Mouse (Mus musculus): ENCODE data around the gene Cacng4. TPM values are rescaled to one million over a fixed set of nuclear protein-coding genes. Genes with fewer than 3 reads are reported as not detected.

Cacng4 gene
- polyA plus RNA-seq, 1 experiment from 2014 or later = 3.8 TPM

DNA sequence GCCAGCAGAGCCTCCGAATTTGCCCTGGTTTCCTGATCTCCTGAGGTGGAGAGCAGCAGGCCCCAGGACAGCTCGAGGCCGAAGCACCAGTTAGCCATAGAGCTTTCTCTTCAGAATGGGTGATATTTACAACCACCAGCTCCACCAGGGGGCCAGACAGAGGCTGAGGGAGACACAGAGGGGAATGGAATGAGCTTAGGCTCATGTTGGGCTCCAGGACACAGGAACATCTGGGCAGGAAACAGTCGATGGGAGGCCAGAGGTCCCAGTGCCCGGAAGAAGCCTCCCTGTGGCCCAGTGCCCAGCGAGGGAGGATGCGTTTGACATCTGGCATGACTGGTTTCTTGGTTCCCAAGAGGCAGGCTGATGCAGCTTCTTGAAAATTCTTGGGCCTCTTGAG lies 60.2 kb downstream of the Cacng4 start:
- no peak overlapping the region for H3K27ac ChIP-seq (replicated peaks)
- no peak for ATAC-seq (ENCODE audit: insufficient number of reproducible peaks, low FRiP score, low TSS enrichment, low read depth)
- no peaks in the 10 kb centered on the region for H3K9me3 ChIP-seq (replicated peaks)
- H3K4me2 ChIP-seq (replicated peaks) = no peak overlapping the region
- H3K36me3 ChIP-seq = peaks cover 8% of the 10 kb centered on the region; the same call in 1 of the 2 replicates
- H3K4me3 ChIP-seq (replicated peaks) = no peak overlapping the region
- H3K9ac ChIP-seq = no peak overlapping the region
- H3K27me3 ChIP-seq = no peaks in the 10 kb centered on the region
- WGBS = 74% methylated on average over 7 of the region's 7 CpGs
- H3K4me1 ChIP-seq = no peaks in the 10 kb centered on the region

GRCm38 (mm10) chr11:107731498-107731897 lies 62.9 kb downstream of the Cacng4 start:
- ATAC-seq (ENCODE audit: insufficient number of reproducible peaks, low FRiP score, low TSS enrichment, low read depth) = no peak
- 68% methylated on average over 5 of the region's 5 CpGs for WGBS
- no peaks in the 10 kb centered on the region for H3K4me1 ChIP-seq

GRCm38 (mm10) chr11:107730940-107731339 lies 63.4 kb downstream of the Cacng4 start:
- 77% methylated on average over 4 of the region's 4 CpGs for WGBS
- H3K4me1 ChIP-seq = no peaks in the 10 kb centered on the region
- peaks cover 8% of the 10 kb centered on the region; the same call in 1 of the 2 replicates for H3K36me3 ChIP-seq
- no peak overlapping the region for H3K4me2 ChIP-seq (replicated peaks)
- no peak overlapping the region for H3K9ac ChIP-seq
- no peak overlapping the region for H3K4me3 ChIP-seq (replicated peaks)
- no peaks in the 10 kb centered on the region for H3K9me3 ChIP-seq (replicated peaks)
- H3K27me3 ChIP-seq = no peaks in the 10 kb centered on the region
- H3K27ac ChIP-seq (replicated peaks) = no peak overlapping the region
- no peak for ATAC-seq (ENCODE audit: insufficient number of reproducible peaks, low FRiP score, low TSS enrichment, low read depth)

More at GRCm38 (mm10) chr11:107731498-107731897, 62.9 kb downstream of the Cacng4 start:
- peaks cover 8% of the 10 kb centered on the region; the same call in 1 of the 2 replicates for H3K36me3 ChIP-seq
- H3K4me3 ChIP-seq (replicated peaks) = no peak overlapping the region
- no peaks in the 10 kb centered on the region for H3K27me3 ChIP-seq
- no peaks in the 10 kb centered on the region for H3K9me3 ChIP-seq (replicated peaks)
- no peak overlapping the region for H3K4me2 ChIP-seq (replicated peaks)
- no peak overlapping the region for H3K27ac ChIP-seq (replicated peaks)
- no peak overlapping the region for H3K9ac ChIP-seq

DNA sequence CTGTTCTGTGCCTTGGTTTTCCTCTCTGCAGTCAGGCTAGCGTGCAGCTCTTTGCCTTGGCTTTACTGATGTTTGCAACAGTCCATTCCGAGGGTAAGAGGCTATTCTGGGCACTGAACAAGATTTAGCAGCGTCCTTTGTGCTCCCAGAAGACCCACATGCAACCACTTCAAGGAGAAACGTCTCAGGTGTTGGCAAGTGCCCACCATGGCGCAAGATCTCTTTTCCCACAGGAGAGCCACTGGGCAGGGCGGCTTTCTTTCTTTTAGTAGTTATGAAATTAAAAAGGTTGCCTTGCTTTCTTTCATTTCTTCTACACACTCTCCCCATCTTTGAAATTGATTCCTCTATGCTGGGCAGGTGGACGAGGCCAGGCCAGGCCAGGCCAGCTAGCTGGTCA lies 65.2 kb downstream of the Cacng4 start:
- H3K4me2 ChIP-seq (replicated peaks) = no peak overlapping the region
- H3K9me3 ChIP-seq (replicated peaks) = no peaks in the 10 kb centered on the region
- H3K4me3 ChIP-seq (replicated peaks) = no peak overlapping the region
- H3K9ac ChIP-seq = no peak overlapping the region
- no peaks in the 10 kb centered on the region for H3K4me1 ChIP-seq
- no peaks in the 10 kb centered on the region for H3K27me3 ChIP-seq
- 83% methylated on average over 7 of the region's 7 CpGs for WGBS
- ATAC-seq (ENCODE audit: insufficient number of reproducible peaks, low FRiP score, low TSS enrichment, low read depth) = no peak
- no peak overlapping the region for H3K27ac ChIP-seq (replicated peaks)
- H3K36me3 ChIP-seq = 0 out of 2 replicates have a peak, but pooled peaks cover 3% of the 10 kb centered on the region

DNA sequence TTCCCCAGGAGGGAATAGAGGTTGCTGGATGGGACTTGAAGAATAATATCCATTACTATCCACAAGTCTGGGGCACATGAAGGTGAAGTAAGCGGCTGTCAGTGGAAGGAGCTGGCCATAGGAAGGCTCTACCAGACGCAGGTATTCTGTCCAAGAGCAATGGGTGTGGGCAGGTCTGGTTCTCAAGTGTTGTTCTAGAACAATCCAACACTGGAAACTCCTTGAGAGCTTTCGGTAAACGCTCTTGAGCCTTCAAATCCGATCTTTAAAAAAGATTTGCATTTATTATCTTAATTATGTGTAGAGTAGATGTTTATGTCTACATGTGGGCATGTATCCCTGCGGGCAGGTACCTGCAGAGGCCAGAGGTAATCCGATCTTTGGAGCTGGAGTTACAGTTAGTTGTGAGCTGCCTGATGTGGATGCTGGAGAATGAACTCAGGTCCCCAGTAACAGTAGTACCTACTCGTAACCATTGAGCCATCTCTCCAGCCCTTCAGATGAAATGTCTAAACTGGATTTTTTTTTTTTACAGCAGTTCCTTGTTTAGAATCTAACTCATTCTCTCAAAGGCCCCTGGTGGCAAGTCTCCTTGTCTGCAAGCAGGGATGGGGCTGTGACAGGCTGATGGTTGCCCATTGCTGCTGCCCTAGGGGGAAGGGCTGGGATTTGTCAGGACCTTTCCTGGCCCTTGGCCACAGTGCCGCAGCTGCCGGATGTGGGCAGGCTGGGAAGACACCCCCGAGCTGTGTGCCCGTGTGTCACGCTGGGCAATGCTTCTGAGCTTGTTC lies 66.1 kb downstream of the Cacng4 start:
- WGBS = 58% methylated on average over 13 of the region's 13 CpGs
- no peaks in the 10 kb centered on the region for H3K9me3 ChIP-seq (replicated peaks)
- H3K4me3 ChIP-seq (replicated peaks) = no peak overlapping the region
- no peaks in the 10 kb centered on the region for H3K4me1 ChIP-seq
- H3K27me3 ChIP-seq = no peaks in the 10 kb centered on the region
- H3K4me2 ChIP-seq (replicated peaks) = no peak overlapping the region
- no peak for ATAC-seq (ENCODE audit: insufficient number of reproducible peaks, low FRiP score, low TSS enrichment, low read depth)
- no peak overlapping the region for H3K27ac ChIP-seq (replicated peaks)
- H3K9ac ChIP-seq = no peak overlapping the region
- H3K36me3 ChIP-seq = no peaks in the 10 kb centered on the region

- no peaks in the 10 kb centered on the region for H3K36me3 ChIP-seq
- no peaks in the 10 kb centered on the region for H3K27me3 ChIP-seq
- no peak overlapping the region for H3K27ac ChIP-seq (replicated peaks)
- no peak overlapping the region for H3K9ac ChIP-seq
- H3K4me3 ChIP-seq (replicated peaks) = no peak overlapping the region
- no peaks in the 10 kb centered on the region for H3K4me1 ChIP-seq
- no peak overlapping the region for H3K4me2 ChIP-seq (replicated peaks)
- 87% methylated on average over 8 of the region's 8 CpGs for WGBS
- no peak for ATAC-seq (ENCODE audit: insufficient number of reproducible peaks, low FRiP score, low TSS enrichment, low read depth)
- no peaks in the 10 kb centered on the region for H3K9me3 ChIP-seq (replicated peaks)
Observed at GRCm38 (mm10) chr11:107724603-107725002, 69.8 kb downstream of the Cacng4 start.

- Histone ChIP-seq H3K9ac (no peak overlapping the region), H3K27ac (replicated peaks) (no peak overlapping the region), H3K4me2 (replicated peaks) (no peak overlapping the region), H3K4me3 (replicated peaks) (no peak overlapping the region), H3K4me1 (no peaks in the 10 kb centered on the region), H3K9me3 (replicated peaks) (no peaks in the 10 kb centered on the region), H3K27me3 (no peaks in the 10 kb centered on the region), H3K36me3 (no peaks in the 10 kb centered on the region)
- 76% methylated on average over 7 of the region's 7 CpGs for WGBS
- ATAC-seq (ENCODE audit: insufficient number of reproducible peaks, low FRiP score, low TSS enrichment, low read depth) = no peak
Observed at GRCm38 (mm10) chr11:107721057-107721456, 73.3 kb downstream of the Cacng4 start.

DNA sequence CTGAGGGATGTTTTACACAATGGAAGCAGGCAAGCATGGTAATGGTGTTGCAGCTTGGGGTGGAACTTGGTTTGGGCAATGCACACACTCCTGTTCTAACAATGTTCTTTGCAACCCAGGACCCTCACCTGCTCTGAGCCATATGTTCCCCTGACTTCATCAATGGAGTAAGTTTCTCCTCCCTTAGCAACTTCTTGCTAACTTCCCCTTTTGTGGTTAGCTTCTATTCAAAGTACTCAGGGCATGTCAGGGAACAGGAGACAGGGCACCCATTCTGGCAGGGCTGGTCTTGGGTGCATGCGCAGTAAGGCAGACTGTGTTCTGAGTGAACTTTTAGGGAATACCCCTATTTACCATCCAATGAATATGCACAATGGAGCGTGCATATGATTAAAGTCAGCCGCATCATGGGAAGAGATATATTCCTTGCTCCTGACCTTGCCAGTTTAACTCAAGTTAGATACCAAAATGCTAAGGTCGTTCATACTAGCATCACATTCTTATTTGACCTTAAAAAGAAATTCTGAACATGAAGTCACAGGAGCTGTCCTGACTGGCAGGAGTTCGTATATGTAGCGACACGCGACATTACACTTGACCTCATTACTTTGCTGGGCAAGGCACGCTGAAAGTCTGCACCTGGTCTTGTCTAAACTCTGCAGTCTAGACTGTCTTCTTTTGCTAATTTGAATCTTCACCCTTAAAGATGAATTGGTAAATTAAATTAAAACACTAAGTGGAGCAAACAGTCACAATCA lies 73.9 kb downstream of the Cacng4 start:
- Histone ChIP-seq H3K9ac (no peak overlapping the region), H3K36me3 (no peaks in the 10 kb centered on the region), H3K9me3 (replicated peaks) (no peaks in the 10 kb centered on the region), H3K4me2 (replicated peaks) (no peak overlapping the region), H3K4me1 (no peaks in the 10 kb centered on the region), H3K27ac (replicated peaks) (no peak overlapping the region), H3K4me3 (replicated peaks) (no peak overlapping the region), H3K27me3 (no peaks in the 10 kb centered on the region)
- no peak for ATAC-seq (ENCODE audit: insufficient number of reproducible peaks, low FRiP score, low TSS enrichment, low read depth)
- 83% methylated on average over 9 of the region's 9 CpGs for WGBS

DNA sequence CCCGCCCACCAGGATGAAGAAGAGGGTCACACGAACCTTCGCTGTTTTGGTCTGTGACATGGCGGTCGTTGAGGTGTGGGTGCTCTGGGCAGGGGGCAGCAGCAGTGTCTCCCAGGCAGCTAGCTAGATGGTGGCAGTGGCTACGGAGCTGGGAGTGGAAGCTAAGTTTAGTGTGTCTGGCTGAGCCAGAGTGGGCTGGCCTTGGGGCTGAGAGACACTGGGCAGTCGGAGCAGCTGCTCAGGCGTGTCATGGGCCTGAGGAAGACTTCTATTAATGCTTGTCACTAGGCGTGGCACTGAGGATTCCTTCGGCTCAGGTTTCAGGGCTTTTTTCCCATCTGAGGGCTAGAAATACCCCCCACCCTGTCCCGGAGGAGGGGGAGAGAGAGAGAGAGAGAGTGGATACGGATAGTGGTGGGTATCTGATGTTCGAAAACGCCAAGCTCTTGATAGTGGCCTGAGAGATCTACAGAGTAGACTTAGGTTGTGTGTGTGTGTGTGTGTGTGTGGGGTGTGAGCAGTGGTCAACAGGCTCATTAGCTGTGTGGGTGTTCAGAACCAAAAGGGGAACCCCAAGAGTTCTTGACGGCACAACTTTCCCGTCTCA lies 77.9 kb downstream of the Cacng4 start, which contains the start of gene Cacng1:
Gene Cacng1 (minus strand): TSS at position 191 of the 607 bp plus-strand sequence.
- 66% methylated on average over 16 of the region's 16 CpGs for WGBS

DNA sequence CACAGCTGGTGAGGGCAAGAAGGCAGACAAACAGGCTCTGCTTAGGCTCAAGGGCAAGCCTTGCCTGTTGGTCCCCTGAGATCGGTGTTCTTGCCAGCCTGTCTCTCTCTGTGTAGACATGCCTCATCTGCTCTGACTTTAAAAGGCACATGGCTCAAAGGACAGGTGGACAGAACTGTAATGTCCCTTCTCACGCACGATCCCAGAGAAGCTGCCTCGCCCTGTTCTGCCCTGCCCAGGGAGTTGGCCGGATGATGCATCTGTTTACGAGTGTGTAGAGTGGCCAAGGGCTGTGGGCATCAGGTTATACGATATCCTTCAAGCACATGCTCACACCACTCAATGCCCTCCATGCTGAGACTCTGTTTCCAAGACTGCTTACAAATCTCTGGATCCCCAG lies 80.0 kb downstream of the Cacng4 start:
- Histone ChIP-seq H3K27me3 (no peaks in the 10 kb centered on the region), H3K9me3 (replicated peaks) (no peaks in the 10 kb centered on the region), H3K4me3 (replicated peaks) (no peak overlapping the region), H3K9ac (no peak overlapping the region), H3K27ac (replicated peaks) (no peak overlapping the region), H3K4me2 (replicated peaks) (no peak overlapping the region), H3K36me3 (no peaks in the 10 kb centered on the region), H3K4me1 (peaks cover 7% of the 10 kb centered on the region; the same call in 1 of the 2 replicates)
- ATAC-seq (ENCODE audit: insufficient number of reproducible peaks, low FRiP score, low TSS enrichment, low read depth) = peak; percentile 60; the same call in 1 of the 2 replicates
- WGBS = 70% methylated on average over 7 of the region's 7 CpGs

More for the DNA sequence above, 77.9 kb downstream of the Cacng4 start, which contains the start of gene Cacng1:
- Histone ChIP-seq H3K9ac (no peak within 1 kb of the TSS), H3K9me3 (replicated peaks) (no peaks in the 10 kb centered on the region), H3K36me3 (no peaks in the 10 kb centered on the region), H3K27ac (replicated peaks) (no peak within 1 kb of the TSS), H3K4me2 (replicated peaks) (no peak within 1 kb of the TSS), H3K27me3 (no peaks in the 10 kb centered on the region), H3K4me1 (peaks cover 4% of the 10 kb centered on the region; the same call in 1 of the 2 replicates), H3K4me3 (replicated peaks) (no peak within 1 kb of the TSS)
- 0 out of 2 replicates have a peak, but pooled peaks have one; percentile 51 for ATAC-seq (ENCODE audit: insufficient number of reproducible peaks, low FRiP score, low TSS enrichment, low read depth)

GRCm38 (mm10) chr11:107710379-107710778 lies 84.0 kb downstream of the Cacng4 start:
- Histone ChIP-seq H3K4me1 (peaks cover 7% of the 10 kb centered on the region), H3K27ac (replicated peaks) (no peak overlapping the region), H3K27me3 (no peaks in the 10 kb centered on the region), H3K9me3 (replicated peaks) (no peaks in the 10 kb centered on the region), H3K36me3 (no peaks in the 10 kb centered on the region), H3K4me2 (replicated peaks) (no peak overlapping the region), H3K4me3 (replicated peaks) (no peak overlapping the region), H3K9ac (no peak overlapping the region)
- ATAC-seq (ENCODE audit: insufficient number of reproducible peaks, low FRiP score, low TSS enrichment, low read depth) = no peak
- 40% methylated on average over 3 of the region's 3 CpGs for WGBS

Data from embryonic facial prominence, embryonic 15.5 days (tissue).